Mouse (Mus musculus) liver, postnatal 0 days (tissue): ENCODE measurements around the gene Neb.

Experiments used
- CTCF ChIP-seq: sonication (generic); IDR thresholded peaks from 2 replicates; pipeline ENCODE4 v1.5.1; 2016; ENCODE audit warnings: antibody characterized with exemption, low read depth
- EP300 ChIP-seq: IDR thresholded peaks from 2 replicates; pipeline ENCODE4 v1.6.1; 2016; ENCODE audit warnings: antibody characterized with exemption, low read depth, mild to moderate bottlenecking

GRCm38 (mm10) chr2:52386451-52386850 lies 8.2 kb upstream of the Neb start:
- TF ChIP-seq CTCF (no peak), EP300 (no peak)
